Mouse (Mus musculus) limb, embryonic 14.5 days (tissue): ENCODE results near the gene Snrnp27. TPM values are rescaled to one million over a fixed set of nuclear protein-coding genes. Genes with fewer than 3 reads are reported as not detected.

Source experiments
- ATAC-seq: fragments of 200-750 bp; cut with Nextera tagmentation; 2 replicates; pipeline ENCODE4 v1.8.0; 2017; ENCODE audit warnings: low read depth, moderate number of reproducible peaks, moderate TSS enrichment; ENCODE audit not compliant: low FRiP score
- DNase-seq: peaks from one replicate; pipeline ENCODE4 v3.0.0-alpha.2; 2015; ENCODE audit warnings: low spot score
- H3K27ac ChIP-seq: fragments of 300-500 bp; sonication (generic); replicated peaks from 2 replicates; pipeline ENCODE4 v1.5.1; 2014; ENCODE audit warnings: low read depth, mild to moderate bottlenecking, low read length, moderate library complexity, mixed read lengths
- H3K27me3 ChIP-seq: fragments of 300-500 bp; sonication (generic); 2 replicates; pipeline ENCODE4 v1.6.1; 2014; ENCODE audit warnings: low read length, mixed read lengths; ENCODE audit not compliant: control insufficient read depth, insufficient read depth
- H3K36me3 ChIP-seq: fragments of 300-500 bp; sonication (generic); 2 replicates; pipeline ENCODE4 v1.6.1; 2014; ENCODE audit warnings: mild to moderate bottlenecking, low read length, moderate library complexity, mixed read lengths; ENCODE audit not compliant: control insufficient read depth, insufficient read depth
- H3K4me1 ChIP-seq: fragments of 300-500 bp; sonication (generic); 2 replicates; pipeline ENCODE4 v1.6.1; 2014; ENCODE audit warnings: antibody characterized with exemption, low read length, mixed read lengths; ENCODE audit not compliant: control insufficient read depth, insufficient read depth
- H3K4me2 ChIP-seq: fragments of 300-500 bp; sonication (generic); replicated peaks from 2 replicates; pipeline ENCODE4 v1.6.1; 2014; ENCODE audit warnings: low read depth, mild to moderate bottlenecking, low read length, moderate library complexity; ENCODE audit not compliant: severe bottlenecking
- H3K4me3 ChIP-seq: fragments of 300-500 bp; sonication (generic); replicated peaks from 2 replicates; pipeline ENCODE4 v1.5.1; 2014; ENCODE audit warnings: low read length
- H3K9ac ChIP-seq: fragments of 300-500 bp; sonication (generic); 2 replicates; pipeline ENCODE4 v1.6.1; 2014; ENCODE audit warnings: mild to moderate bottlenecking, low read depth, low read length, moderate library complexity; ENCODE audit not compliant: severe bottlenecking
- H3K9me3 ChIP-seq: fragments of 300-500 bp; sonication (generic); 2 replicates; pipeline ENCODE4 v1.6.1; 2016; ENCODE audit warnings: low read length; ENCODE audit not compliant: control insufficient read depth
- POLR2A ChIP-seq: fragments of 200-500 bp; IDR thresholded peaks from 2 replicates; pipeline ENCODE4 v1.8.0; 2012; ENCODE audit warnings: inconsistent platforms, mild to moderate bottlenecking, moderate library complexity, borderline replicate concordance; ENCODE audit not compliant: insufficient read depth, insufficient read length; ENCODE audit errors: extremely low read depth
- WGBS: fragments of 180-500 bp; shearing (Covaris S2); extraction: QIAGEN DNeasy Blood & Tissue Kit; methylation state at CpG from one replicate; pipeline ENCODE4 v1.1.7; 2014; 5-methylcytosine and 5-hydroxymethylcytosine counted together
- polyA plus RNA-seq, 2 experiments: library from polyadenylated mRNA; depleted of rRNA in 1 of 2; stranded (reverse) in 1 of 2; unstranded in 1 of 2; fragments of >200 nt; fragmentation: Nextera tagmentation in 1 of 2; extraction: Ambion mirVana in 1 of 2; gene quantifications; 2 replicates each; pipeline versions ENCODE4 v1.2.1 to v1.2.3; 2012 to 2014

Snrnp27 gene
- polyA plus RNA-seq, 2 experiments = 64.8 to 115 TPM

DNA sequence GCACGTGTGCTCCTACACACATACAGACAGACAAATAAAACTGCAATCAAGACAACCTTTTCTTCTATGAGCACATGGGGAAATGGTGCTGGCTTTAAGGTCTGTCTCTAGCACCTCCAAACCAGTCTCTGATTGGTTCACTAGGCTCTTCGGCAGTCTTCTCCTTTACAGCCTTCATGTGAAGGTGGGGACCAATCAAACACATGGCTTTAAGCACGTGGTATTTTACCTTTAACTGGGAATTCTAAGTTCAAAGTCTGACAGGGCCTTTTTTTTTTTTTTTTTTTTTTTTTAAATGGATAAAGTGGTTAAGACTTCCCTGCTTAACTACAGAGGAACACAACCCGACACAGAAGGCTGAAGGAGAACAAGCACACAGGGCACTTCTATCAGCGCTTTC lies 19.2 kb downstream of the Snrnp27 start:
- Histone ChIP-seq H3K9me3 (no peaks in the 10 kb centered on the region), H3K36me3 (peaks cover 32% of the 10 kb centered on the region), H3K27ac (no peak overlapping the region), H3K9ac (no peak overlapping the region), H3K4me3 (no peak overlapping the region), H3K4me1 (peaks cover 12% of the 10 kb centered on the region), H3K4me2 (no peak overlapping the region), H3K27me3 (no peaks in the 10 kb centered on the region)
- 60% methylated on average over 5 of the region's 5 CpGs for WGBS
- DNase-seq (no peak), ATAC-seq (no peak)
- TF ChIP-seq POLR2A = no peak

DNA sequence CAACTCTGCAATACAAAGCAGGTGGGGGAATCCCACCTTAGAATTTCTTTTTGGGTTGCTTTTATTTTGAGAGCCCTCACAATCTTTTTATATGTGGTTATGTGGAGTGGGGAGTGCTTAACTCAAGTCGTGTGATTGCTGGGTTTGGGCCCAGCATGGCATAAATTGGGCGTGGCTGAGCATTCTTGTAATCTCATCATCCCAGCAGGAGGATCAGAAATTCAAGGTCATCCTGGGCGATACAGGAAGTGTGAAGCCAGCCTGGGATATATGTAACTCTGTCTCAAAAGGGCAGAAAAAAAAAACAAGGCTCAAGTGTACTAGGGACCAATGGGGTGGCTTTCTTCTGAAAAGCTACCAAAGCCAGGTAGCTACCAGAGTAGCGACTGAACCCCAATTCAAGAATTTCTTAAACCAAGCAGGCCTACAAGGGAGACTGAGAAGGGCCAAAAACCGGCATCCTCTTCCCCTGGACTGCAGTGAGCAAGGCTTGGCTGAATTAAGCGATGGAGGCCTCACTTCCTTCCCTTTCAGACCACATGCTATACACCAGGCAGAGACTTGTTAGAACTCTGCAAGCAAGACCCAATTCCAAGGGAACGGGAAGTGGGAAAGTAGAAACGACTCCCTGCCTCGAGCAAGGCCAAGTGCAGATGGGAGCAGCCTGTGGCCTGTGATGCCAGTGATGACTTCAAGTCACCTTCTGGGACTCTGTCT lies 24.0 kb downstream of the Snrnp27 start:
- no peaks in the 10 kb centered on the region for H3K27me3 ChIP-seq
- H3K27ac ChIP-seq = no peak overlapping the region
- no peak overlapping the region for H3K4me2 ChIP-seq
- no peak overlapping the region for H3K9ac ChIP-seq
- DNase-seq (no peak), ATAC-seq (no peak)
- no peak overlapping the region for H3K4me3 ChIP-seq
- WGBS = 75% methylated on average over 9 of the region's 9 CpGs
- peaks cover 49% of the 10 kb centered on the region for H3K36me3 ChIP-seq
- no peak for TF ChIP-seq POLR2A
- no peaks in the 10 kb centered on the region for H3K9me3 ChIP-seq
- H3K4me1 ChIP-seq = no peaks in the 10 kb centered on the region

DNA sequence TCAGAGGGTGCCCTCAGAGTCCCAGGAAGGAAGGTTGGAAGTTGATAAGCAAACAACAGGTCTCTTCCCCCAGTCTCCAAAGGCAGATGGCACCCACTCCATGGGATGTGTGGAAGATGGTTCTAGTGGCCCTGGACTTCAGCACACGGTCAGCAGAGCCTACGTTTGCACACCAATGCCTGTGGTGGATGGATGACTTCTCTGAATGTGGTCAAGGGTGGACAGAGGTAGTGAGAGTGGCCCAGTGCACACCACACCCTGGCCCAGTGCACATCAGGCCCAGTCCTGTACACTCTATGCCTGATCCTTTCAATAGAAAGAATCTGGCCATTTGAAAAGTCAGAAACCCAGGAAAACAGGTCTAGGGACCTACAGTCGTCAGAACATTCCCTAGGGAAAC lies 25.8 kb downstream of the Snrnp27 start:
- 87% methylated on average over 3 of the region's 3 CpGs for WGBS
- H3K4me1 ChIP-seq = no peaks in the 10 kb centered on the region
- TF ChIP-seq POLR2A = no peak
- no peak overlapping the region for H3K4me2 ChIP-seq
- no peaks in the 10 kb centered on the region for H3K27me3 ChIP-seq
- H3K27ac ChIP-seq = no peak overlapping the region
- no peaks in the 10 kb centered on the region for H3K9me3 ChIP-seq
- ATAC-seq (no peak), DNase-seq (no peak)
- no peak overlapping the region for H3K4me3 ChIP-seq
- H3K9ac ChIP-seq = no peak overlapping the region
- peaks cover 49% of the 10 kb centered on the region for H3K36me3 ChIP-seq

DNA sequence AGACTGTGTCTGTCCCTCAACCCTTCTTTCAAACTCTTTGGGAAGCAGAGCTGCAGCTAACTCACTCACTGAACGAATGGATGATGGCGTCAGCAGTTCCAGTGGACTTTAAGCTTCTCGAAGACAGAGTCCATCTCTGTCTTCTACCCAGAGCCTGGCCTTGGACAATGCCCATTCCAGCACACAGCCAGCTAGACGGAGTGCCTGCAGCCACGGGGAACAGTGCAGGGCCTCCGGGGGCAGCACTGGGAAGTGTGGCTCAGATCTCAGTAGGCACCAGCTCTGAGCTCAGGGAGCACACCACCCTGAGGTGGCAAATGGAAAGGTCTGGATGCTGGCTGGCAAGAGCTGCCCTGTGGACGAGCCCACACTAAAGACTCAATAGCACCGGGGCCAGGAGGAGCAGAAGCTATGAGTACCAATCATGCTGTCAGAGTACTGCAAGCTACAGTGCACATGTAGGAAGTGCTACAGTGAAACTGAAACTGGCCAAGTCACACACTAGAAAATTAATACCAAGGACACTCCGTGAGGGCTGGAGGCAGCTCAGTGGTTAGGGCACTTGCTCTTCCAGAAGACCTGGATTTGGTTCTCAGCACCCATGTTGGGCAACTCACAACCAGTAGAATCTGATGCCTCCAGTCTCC lies 29.9 kb downstream of the Snrnp27 start:
- H3K36me3 ChIP-seq = peaks cover 44% of the 10 kb centered on the region
- no peak overlapping the region for H3K4me3 ChIP-seq
- 83% methylated on average over 9 of the region's 9 CpGs for WGBS
- no peaks in the 10 kb centered on the region for H3K9me3 ChIP-seq
- TF ChIP-seq POLR2A = no peak
- H3K9ac ChIP-seq = no peak overlapping the region
- H3K27me3 ChIP-seq = no peaks in the 10 kb centered on the region
- no peak overlapping the region for H3K4me2 ChIP-seq
- H3K4me1 ChIP-seq = no peaks in the 10 kb centered on the region
- no peak for ATAC-seq
- no peak for DNase-seq
- H3K27ac ChIP-seq = no peak overlapping the region

DNA sequence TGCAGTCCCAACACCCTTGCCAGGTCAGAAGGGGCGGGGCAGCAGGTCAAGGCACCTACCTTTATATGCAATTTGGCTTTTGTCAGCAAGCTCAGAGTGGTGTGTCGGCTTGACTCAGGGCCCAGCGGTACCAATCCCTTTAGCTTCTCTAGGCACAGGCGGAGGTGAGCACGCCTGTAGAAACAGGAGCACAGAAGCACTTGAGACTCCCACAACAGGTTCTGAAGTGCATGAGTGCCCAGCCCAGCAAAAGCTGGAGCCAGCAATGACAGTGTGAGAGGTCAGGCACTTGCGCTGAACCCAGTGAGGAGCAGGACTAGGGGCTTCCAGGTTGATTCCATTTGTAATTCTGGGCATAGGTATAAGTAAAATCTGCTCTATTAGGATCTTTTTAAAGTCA lies 31.3 kb downstream of the Snrnp27 start:
- WGBS = 90% methylated on average over 6 of the region's 6 CpGs
- no peak for ATAC-seq
- Histone ChIP-seq H3K36me3 (peaks cover 52% of the 10 kb centered on the region), H3K27me3 (no peaks in the 10 kb centered on the region), H3K27ac (no peak overlapping the region), H3K9me3 (no peaks in the 10 kb centered on the region), H3K9ac (no peak overlapping the region), H3K4me2 (no peak overlapping the region), H3K4me1 (no peaks in the 10 kb centered on the region), H3K4me3 (no peak overlapping the region)
- TF ChIP-seq POLR2A = no peak
- no peak for DNase-seq
